Mouse (Mus musculus): ENCODE measurements at regions not wholly inside any gene's neighbourhood (a gene's known extent, or its start where the extent isn't known, plus 50 kb on each side); places are given as distances from the start of the nearest gene placed in this dataset.

DNA sequence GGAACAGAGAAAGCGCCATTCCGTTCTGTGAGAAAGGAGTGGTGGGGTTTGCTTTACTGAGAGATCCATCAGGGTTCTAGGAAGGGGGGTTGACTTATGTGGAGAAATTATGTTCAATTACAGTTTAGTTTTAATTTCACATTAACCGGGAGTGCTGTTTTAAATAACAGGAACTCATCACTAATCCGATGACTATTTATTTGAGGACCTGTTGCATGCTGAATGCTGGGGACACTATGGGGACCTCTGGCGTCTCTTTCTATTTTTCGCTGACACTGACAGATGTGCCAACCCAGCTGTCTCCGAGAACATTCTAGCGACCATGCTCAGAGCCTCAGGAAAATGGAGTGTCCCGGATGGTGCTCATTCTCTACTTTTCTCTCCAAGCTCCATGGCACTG is 86.6 kb downstream of the Fam76b start:
- no peak for TF ChIP-seq EP300 (IDR thresholded peaks at IDR 0.05; ENCODE audit: low read depth)
- no peak for TF ChIP-seq CTCF (IDR thresholded peaks at IDR 0.05; ENCODE audit: low read depth)
